Mouse (Mus musculus): ENCODE measurements around the gene Ccl17. TPM values are rescaled to one million over a fixed set of nuclear protein-coding genes. Genes with fewer than 3 reads are reported as not detected.

Ccl17 gene
- polyA plus RNA-seq, 1 experiment from 2014 or later, result not detected

GRCm38 (mm10) chr8:94800278-94800968, 9.8 kb upstream of the Ccl17 start:
- no peak overlapping the region for H3K27ac ChIP-seq (replicated peaks)
- WGBS, result 65% methylated on average over 7 of the region's 7 CpGs
- peak; percentile 71 for DNase-seq (ENCODE audit: low spot score)
- peaks cover 9% of the 10 kb centered on the region for H3K4me1 ChIP-seq
- H3K27me3 ChIP-seq (replicated peaks; ENCODE audit: low read depth, poor library complexity, severe bottlenecking), result no peaks in the 10 kb centered on the region
- no peaks in the 10 kb centered on the region for H3K9me3 ChIP-seq
- no peak overlapping the region for H3K4me3 ChIP-seq
- no peaks in the 10 kb centered on the region for H3K36me3 ChIP-seq (replicated peaks)

DNA sequence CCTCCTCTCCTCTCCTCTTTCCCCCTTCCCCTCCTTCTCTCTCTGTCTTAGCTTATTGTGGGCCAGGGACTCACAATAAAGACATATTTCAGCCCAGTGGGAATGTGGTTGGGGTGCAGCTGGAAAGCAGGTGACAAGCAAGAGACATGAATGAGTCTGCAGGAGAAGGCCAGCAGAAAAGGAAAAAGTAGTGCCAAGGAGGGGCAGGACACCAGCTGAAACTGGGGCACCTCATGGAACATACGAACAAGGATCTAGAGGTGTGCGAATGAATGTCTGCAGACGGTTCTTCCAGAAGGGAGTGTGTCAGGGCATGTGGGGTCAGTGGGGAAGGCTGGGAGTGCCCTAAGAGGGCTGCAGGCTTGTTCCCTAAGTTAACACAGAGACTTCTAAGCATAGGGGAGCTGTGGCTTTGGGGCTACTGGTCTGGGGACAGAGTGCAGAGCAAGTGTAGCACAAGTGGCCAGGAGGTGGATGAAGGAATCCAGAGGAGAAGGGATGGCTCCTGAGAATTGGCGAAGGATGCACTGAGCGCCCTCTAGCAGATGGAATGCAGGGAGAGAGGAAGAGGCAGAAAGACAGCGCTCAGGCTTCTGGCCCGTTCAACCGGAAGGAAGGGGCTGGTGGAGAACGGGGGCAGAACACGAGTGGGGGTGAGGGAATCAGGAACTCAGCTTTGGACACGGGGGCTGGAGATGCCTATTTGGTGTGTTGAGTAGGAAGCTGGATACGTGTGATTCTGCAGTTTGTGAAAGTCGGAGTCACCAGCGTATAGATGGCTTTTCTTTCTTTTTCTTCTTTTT, 8.8 kb upstream of the Ccl17 start:
- H3K4me1 ChIP-seq, result peaks cover 9% of the 10 kb centered on the region
- no peak for DNase-seq (ENCODE audit: low spot score)
- no peaks in the 10 kb centered on the region for H3K27me3 ChIP-seq (replicated peaks; ENCODE audit: low read depth, poor library complexity, severe bottlenecking)
- WGBS, result 46% methylated on average over 14 of the region's 14 CpGs
- H3K27ac ChIP-seq (replicated peaks), result no peak overlapping the region
- H3K4me3 ChIP-seq, result no peak overlapping the region
- H3K36me3 ChIP-seq (replicated peaks), result no peaks in the 10 kb centered on the region
- H3K9me3 ChIP-seq, result no peaks in the 10 kb centered on the region

DNA sequence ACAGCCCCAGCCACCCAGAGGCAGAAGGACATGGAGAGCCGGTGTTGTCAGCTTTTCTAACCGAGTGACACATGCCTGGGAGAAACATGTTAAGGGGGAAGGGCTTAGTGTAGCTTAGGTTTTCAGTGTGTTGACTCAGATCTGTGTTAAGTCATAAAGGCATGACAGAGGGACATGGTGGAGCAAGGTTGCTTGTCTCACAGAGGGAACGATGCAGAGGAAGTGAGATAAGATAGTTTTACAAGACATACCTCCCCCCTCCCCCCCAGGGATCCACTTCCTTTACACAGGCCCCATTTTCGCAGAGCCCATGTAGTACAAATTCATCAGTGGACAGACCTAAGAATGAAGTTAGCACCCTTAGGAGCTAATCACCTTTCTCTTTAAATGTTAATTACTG, 7.9 kb upstream of the Ccl17 start:
- Histone ChIP-seq H3K9me3 (no peaks in the 10 kb centered on the region), H3K4me3 (no peak overlapping the region), H3K27me3 (replicated peaks; ENCODE audit: low read depth, poor library complexity, severe bottlenecking) (no peaks in the 10 kb centered on the region), H3K4me1 (peaks cover 9% of the 10 kb centered on the region), H3K36me3 (replicated peaks) (no peaks in the 10 kb centered on the region), H3K27ac (replicated peaks) (no peak overlapping the region)
- WGBS, result 76% methylated on average over 4 of the region's 4 CpGs
- no peak for DNase-seq (ENCODE audit: low spot score)

DNA sequence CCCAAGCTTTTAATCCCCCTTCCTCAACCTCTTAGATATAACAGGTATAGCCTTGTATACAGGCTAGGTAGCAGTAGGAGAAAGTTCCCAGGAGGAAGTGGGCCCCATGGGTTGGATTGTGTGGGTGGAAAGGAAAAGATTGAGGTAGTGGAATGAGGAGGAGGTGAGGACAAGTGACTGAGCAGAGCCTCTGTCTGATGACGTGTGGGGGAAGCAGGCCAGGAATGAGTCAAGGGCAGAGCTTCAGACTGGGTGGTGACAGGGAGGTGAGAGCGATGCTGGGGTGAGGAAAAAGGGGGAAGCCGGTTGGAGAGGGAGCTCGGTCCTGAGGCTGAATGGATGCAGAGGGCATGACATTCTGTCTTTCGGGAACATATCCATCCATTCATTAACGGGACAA, 6.7 kb upstream of the Ccl17 start:
- Histone ChIP-seq H3K4me3 (no peak overlapping the region), H3K36me3 (replicated peaks) (no peaks in the 10 kb centered on the region), H3K27me3 (replicated peaks; ENCODE audit: low read depth, poor library complexity, severe bottlenecking) (no peaks in the 10 kb centered on the region), H3K9me3 (no peaks in the 10 kb centered on the region), H3K4me1 (peaks cover 12% of the 10 kb centered on the region), H3K27ac (replicated peaks) (no peak overlapping the region)
- 77% methylated on average over 6 of the region's 6 CpGs for WGBS
- DNase-seq (ENCODE audit: low spot score), result no peak

DNA sequence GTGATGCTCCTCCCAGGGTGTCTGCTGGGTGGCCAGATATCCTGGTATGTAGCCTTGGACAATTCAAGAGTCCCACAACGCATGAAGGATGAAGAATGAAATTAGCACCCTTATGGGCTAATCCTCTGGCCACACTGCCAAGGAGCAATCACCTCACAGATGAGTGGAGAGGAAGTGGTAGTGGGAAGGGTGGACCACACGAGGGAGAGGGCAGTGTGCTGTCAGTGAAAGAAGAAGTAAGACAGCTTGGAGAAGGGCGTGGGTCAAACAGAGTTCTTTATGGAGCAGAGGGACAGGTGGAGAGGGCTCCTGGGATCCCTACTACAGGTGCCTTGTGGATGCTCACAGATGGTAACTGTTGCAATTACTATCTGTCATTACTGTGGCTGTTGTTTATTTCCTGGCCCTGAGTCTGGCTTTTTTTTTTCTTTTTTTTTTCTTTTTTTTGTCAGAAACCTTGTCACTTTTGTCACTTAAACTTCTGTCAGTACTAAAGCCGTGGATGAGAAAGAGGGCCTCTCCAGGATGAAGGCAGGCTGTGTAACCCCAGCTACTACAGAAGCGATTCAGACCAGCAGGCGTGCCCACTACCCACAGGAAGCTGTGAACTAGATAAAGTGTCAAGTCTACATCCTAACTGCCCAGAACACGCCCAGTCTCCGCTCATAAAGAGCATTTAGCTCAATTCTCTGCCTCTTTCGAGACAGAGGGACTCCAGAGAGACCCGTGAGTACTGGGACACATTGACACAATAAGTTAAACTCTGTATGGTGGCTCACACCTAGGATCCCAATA, 5.5 kb upstream of the Ccl17 start:
- peaks cover 12% of the 10 kb centered on the region for H3K4me1 ChIP-seq
- WGBS, result 78% methylated on average over 10 of the region's 10 CpGs
- no peak for DNase-seq (ENCODE audit: low spot score)

DNA sequence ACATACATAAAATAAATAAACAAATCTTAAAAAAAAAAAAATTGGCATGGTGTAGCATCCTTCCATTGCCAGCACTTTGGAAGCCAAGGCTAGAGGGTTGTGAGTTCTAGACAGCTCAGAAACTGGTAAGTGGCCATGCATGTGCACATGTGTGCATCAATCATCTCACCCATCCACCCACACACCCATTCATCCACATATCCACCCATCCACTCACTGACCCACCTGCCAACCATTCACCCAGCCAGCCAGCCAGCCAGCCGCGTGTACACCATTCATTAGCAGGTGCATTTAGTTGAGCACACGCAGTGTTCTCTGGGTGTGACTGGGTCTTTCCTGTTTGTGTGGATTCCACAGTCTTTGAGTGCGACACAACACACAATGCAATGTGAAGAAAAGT, 4.4 kb upstream of the Ccl17 start:
- H3K36me3 ChIP-seq (replicated peaks), result no peaks in the 10 kb centered on the region
- H3K27ac ChIP-seq (replicated peaks), result no peak overlapping the region
- H3K9me3 ChIP-seq, result no peaks in the 10 kb centered on the region
- DNase-seq (ENCODE audit: low spot score), result no peak
- WGBS, result 76% methylated on average over 4 of the region's 4 CpGs
- no peaks in the 10 kb centered on the region for H3K27me3 ChIP-seq (replicated peaks; ENCODE audit: low read depth, poor library complexity, severe bottlenecking)
- H3K4me1 ChIP-seq, result peaks cover 12% of the 10 kb centered on the region
- no peak overlapping the region for H3K4me3 ChIP-seq

More for the DNA sequence above, 5.5 kb upstream of the Ccl17 start:
- no peak overlapping the region for H3K27ac ChIP-seq (replicated peaks)
- no peaks in the 10 kb centered on the region for H3K27me3 ChIP-seq (replicated peaks; ENCODE audit: low read depth, poor library complexity, severe bottlenecking)
- no peak overlapping the region for H3K4me3 ChIP-seq
- no peaks in the 10 kb centered on the region for H3K9me3 ChIP-seq
- H3K36me3 ChIP-seq (replicated peaks), result no peaks in the 10 kb centered on the region

DNA sequence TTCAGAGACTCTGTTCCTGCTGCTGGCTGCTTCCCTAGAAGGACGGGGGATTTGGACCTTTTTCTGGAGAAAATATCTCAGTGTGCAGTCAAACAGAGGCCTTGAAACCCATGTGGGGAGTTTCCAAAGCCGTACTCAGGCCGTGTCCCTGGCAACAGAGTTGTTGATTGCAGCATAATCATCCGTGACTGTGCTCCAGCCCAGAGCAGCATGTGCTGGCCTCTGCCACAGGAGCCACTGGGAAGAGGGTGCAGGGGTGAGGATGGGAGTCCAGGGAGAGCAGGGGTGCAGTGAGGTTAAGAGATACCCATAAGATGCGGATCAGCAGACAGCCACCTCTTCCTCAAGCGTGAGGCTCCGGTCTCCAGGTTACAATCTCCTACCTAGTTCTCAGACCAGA, 2.7 kb upstream of the Ccl17 start:
- H3K4me3 ChIP-seq, result no peak overlapping the region
- H3K27ac ChIP-seq (replicated peaks), result no peak overlapping the region
- 66% methylated on average over 7 of the region's 7 CpGs for WGBS
- H3K36me3 ChIP-seq (replicated peaks), result no peaks in the 10 kb centered on the region
- DNase-seq (ENCODE audit: low spot score), result no peak
- H3K4me1 ChIP-seq, result peaks cover 6% of the 10 kb centered on the region
- H3K9me3 ChIP-seq, result no peaks in the 10 kb centered on the region
- no peaks in the 10 kb centered on the region for H3K27me3 ChIP-seq (replicated peaks; ENCODE audit: low read depth, poor library complexity, severe bottlenecking)

DNA sequence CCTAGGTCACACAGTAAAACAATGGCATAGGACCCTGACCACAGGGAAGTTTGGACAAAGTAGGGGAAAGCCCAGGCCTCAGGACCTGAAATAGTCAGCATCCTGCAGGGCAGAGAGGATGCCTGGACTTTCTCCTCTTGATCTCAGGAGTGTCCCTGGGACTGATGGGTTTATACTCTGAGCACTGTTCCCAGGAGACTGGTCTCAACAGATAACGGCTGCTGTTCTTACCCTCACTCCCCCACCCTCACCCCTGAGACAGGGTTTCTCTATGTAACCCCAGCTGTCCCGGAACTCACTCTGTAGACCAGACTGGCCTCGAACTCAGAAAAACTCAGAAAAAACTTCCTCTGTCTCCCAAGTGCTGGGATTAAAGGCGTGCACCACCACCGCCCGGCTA, 1.9 kb upstream of the Ccl17 start:
- Histone ChIP-seq H3K36me3 (replicated peaks) (no peaks in the 10 kb centered on the region), H3K4me1 (peaks cover 9% of the 10 kb centered on the region), H3K27me3 (replicated peaks; ENCODE audit: low read depth, poor library complexity, severe bottlenecking) (no peaks in the 10 kb centered on the region), H3K27ac (replicated peaks) (no peak overlapping the region), H3K9me3 (no peaks in the 10 kb centered on the region), H3K4me3 (no peak overlapping the region)
- 84% methylated on average over 6 of the region's 6 CpGs for WGBS
- no peak for DNase-seq (ENCODE audit: low spot score)

DNA sequence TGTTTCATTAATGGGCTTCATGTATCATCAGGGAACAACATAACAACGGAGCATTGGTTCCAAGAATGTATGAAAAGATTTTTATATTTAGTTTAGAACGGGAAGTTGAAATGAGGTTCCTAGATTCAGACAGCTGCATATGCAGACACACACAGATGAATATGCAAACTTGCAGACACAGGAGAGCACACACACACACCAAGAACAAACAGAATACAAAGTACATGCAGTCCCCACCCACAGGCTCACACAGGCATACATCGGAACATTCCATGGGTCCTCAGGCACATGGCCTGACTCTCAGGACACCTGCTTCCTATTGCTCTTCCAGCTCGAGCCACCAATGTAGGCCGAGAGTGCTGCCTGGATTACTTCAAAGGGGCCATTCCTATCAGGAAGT, 602 bp downstream of the Ccl17 start:
- Histone ChIP-seq H3K36me3 (replicated peaks) (no peaks in the 10 kb centered on the region), H3K4me3 (no peak overlapping the region), H3K27me3 (replicated peaks; ENCODE audit: low read depth, poor library complexity, severe bottlenecking) (no peaks in the 10 kb centered on the region), H3K4me1 (peaks cover 9% of the 10 kb centered on the region), H3K27ac (replicated peaks) (no peak overlapping the region), H3K9me3 (no peaks in the 10 kb centered on the region)
- DNase-seq (ENCODE audit: low spot score), result no peak
- WGBS, result 83% methylated on average over 5 of the region's 5 CpGs

DNA sequence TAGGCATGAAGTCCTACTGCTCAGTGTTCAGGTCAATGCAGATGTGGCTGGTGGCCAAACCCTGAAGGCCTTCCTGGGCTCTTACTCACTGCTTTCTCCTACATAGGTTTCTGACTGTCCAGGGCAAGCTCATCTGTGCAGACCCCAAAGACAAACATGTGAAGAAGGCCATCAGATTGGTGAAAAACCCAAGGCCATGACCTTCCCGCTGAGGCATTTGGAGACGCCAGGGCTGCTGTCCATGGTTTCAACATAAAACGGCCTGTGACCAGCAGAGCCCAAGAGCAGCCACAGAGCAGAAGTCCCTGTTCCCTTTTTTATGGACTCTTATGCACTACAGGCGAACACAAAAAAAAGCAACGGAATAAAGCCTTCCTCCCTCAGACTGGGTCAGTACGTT, 1.4 kb downstream of the Ccl17 start:
- no peaks in the 10 kb centered on the region for H3K36me3 ChIP-seq (replicated peaks)
- no peak for DNase-seq (ENCODE audit: low spot score)
- 78% methylated on average over 6 of the region's 6 CpGs for WGBS
- no peak overlapping the region for H3K4me3 ChIP-seq
- H3K4me1 ChIP-seq, result peaks cover 9% of the 10 kb centered on the region
- H3K27me3 ChIP-seq (replicated peaks; ENCODE audit: low read depth, poor library complexity, severe bottlenecking), result no peaks in the 10 kb centered on the region
- no peaks in the 10 kb centered on the region for H3K9me3 ChIP-seq
- H3K27ac ChIP-seq (replicated peaks), result no peak overlapping the region

DNA sequence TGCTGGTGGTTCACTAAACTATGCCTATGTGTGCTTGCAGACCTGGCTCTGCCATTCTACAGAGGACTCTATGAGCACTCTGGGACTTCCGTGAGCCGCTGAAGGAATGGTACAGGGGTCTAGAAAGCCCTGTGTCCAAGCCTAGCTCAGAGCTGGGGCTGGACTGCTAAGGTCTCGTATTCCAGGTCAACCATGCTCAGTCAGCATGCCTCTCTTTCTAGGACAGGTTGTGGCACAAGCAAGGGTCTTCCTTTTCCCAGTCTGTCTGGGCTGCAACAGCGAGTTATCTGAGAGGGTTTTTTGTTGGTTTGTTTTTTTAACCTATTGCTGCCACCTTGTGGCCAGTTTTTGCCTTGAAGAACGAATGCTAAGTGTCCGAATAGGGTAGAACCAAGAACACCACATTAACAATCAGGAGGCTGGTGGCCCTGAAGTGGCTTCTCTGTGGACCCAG, 2.4 kb downstream of the Ccl17 start:
- peaks cover 9% of the 10 kb centered on the region for H3K4me1 ChIP-seq
- DNase-seq (ENCODE audit: low spot score), result peak; percentile 78
- 29% methylated on average over 6 of the region's 6 CpGs for WGBS
- no peaks in the 10 kb centered on the region for H3K27me3 ChIP-seq (replicated peaks; ENCODE audit: low read depth, poor library complexity, severe bottlenecking)
- peak overlapping the region; percentile 10; the same call in 1 of the 2 replicates for H3K27ac ChIP-seq (replicated peaks)
- peak overlapping the region; percentile 39; the same call in 1 of the 2 replicates for H3K4me3 ChIP-seq
- H3K36me3 ChIP-seq (replicated peaks), result no peaks in the 10 kb centered on the region
- no peaks in the 10 kb centered on the region for H3K9me3 ChIP-seq

DNA sequence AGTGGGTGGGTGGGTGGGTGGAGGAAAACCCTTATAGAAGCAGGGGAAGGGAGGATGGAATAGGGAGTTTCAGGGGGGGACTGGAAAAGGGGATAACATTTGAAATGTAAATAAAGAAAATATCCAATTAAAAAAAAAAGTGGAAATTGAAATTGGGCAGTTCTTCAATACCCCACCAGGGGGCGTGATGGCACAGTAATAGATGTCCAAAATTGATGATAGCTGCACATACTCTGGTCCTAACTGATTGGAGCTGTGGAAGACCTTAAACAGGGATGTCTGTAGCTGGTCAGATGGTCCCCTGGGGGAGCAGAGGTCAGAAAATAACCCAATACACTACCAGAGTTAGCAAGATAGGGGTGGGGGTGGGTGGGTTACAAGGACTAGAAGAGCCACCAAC, 4.3 kb downstream of the Ccl17 start:
- H3K9me3 ChIP-seq, result no peaks in the 10 kb centered on the region
- WGBS, result 0% methylated on average over 1 of the region's 1 CpGs
- DNase-seq (ENCODE audit: low spot score), result no peak
- no peak overlapping the region for H3K27ac ChIP-seq (replicated peaks)
- H3K27me3 ChIP-seq (replicated peaks; ENCODE audit: low read depth, poor library complexity, severe bottlenecking), result no peaks in the 10 kb centered on the region
- no peak overlapping the region for H3K4me3 ChIP-seq
- H3K4me1 ChIP-seq, result peaks cover 6% of the 10 kb centered on the region
- no peaks in the 10 kb centered on the region for H3K36me3 ChIP-seq (replicated peaks)

Data from embryonic facial prominence, embryonic 10.5 days (tissue).